Comparison of ENCODE assay signal across 8 mouse cellular contexts in genomic region chr19:58859357-58859756, GRCm38 (mm10).
DNase-seq lines count a peak whose midpoint lies in the region; ATAC-seq and TF ChIP-seq lines count a peak whose summit lies in the region.

No protein-coding gene starts in this region.

- peak overlapping the region; percentile 79 for H3K4me2 ChIP-seq in hindbrain, postnatal 0 days (ENCODE audit: low read depth, low read length)

- no peak for TF ChIP-seq CTCF in lung, adult 2 months (IDR thresholded peaks at IDR 0.05; ENCODE audit: insufficient read depth, low read length)
- TF ChIP-seq CTCF in hindbrain, postnatal 0 days (IDR thresholded peaks at IDR 0.05; ENCODE audit: low read depth) = no peak
- TF ChIP-seq CTCF in olfactory bulb, adult 2 months (IDR thresholded peaks at IDR 0.05; ENCODE audit: insufficient read depth, low read depth, low read length) = no peak

- H3K36me3 ChIP-seq in hindbrain, postnatal 0 days (ENCODE audit: insufficient read depth, low read length) = no peaks in the 10 kb centered on the region

- no peaks in the 10 kb centered on the region for H3K27me3 ChIP-seq in hindbrain, postnatal 0 days (ENCODE audit: insufficient read depth, low read length)

- TF ChIP-seq POLR2A in lung, adult 2 months (IDR thresholded peaks at IDR 0.05; ENCODE audit: borderline replicate concordance, extremely low read depth, low read depth, low read length) = no peak
- no peak for TF ChIP-seq POLR2A in olfactory bulb, adult 2 months (IDR thresholded peaks at IDR 0.05; ENCODE audit: insufficient read depth, low read depth, low read length)

- peak overlapping the region; percentile 60 for H3K9ac ChIP-seq in hindbrain, postnatal 0 days (replicated peaks; ENCODE audit: low read length)

- peak; percentile 40 for DNase-seq in adrenal gland, postnatal 14 days
- DNase-seq in adrenal gland, adult 8-10 months = no peak
- no peak for DNase-seq in lung, adult 2 months
- no peak for DNase-seq in lung, postnatal 4 days
- peak; percentile 18 for DNase-seq in hindbrain, postnatal 0 days (ENCODE audit: low spot score)
- no peak for DNase-seq in testis, postnatal 14 days (ENCODE audit: low spot score)

- no peak for ATAC-seq in hindbrain, postnatal 0 days
- no peak for ATAC-seq in monocyte, adult 5-6 weeks (replicated peaks; ENCODE audit: insufficient number of reproducible peaks, low FRiP score, low TSS enrichment, poor library complexity, severe bottlenecking)

- peaks cover 6% of the 10 kb centered on the region for H3K4me1 ChIP-seq in lung, adult 2 months (ENCODE audit: control insufficient read depth, insufficient read depth, low read length)
- no peaks in the 10 kb centered on the region for H3K4me1 ChIP-seq in hindbrain, postnatal 0 days (ENCODE audit: insufficient read depth, low read length)
- peaks cover 21% of the 10 kb centered on the region for H3K4me1 ChIP-seq in olfactory bulb, adult 2 months (ENCODE audit: control insufficient read depth, insufficient read depth, low read length)

- H3K27ac ChIP-seq in hindbrain, postnatal 0 days = peak overlapping the region; percentile 74
- no peak overlapping the region for H3K27ac ChIP-seq in olfactory bulb, adult 2 months (ENCODE audit: insufficient read depth, low read depth, low read length)

- no peaks in the 10 kb centered on the region for H3K9me3 ChIP-seq in hindbrain, postnatal 0 days (ENCODE audit: low read length)

- 38% methylated on average over 6 of the region's 6 CpGs for WGBS in lung, adult 2 months
- 11% methylated on average over 6 of the region's 6 CpGs for WGBS in hindbrain, postnatal 0 days
- 29% methylated on average over 6 of the region's 6 CpGs for WGBS in olfactory bulb, adult 2 months

- H3K4me3 ChIP-seq in lung, adult 2 months (replicated peaks; ENCODE audit: extremely low read depth, low read depth, low read length) = peak overlapping the region; percentile 72
- peak overlapping the region; percentile 55 for H3K4me3 ChIP-seq in hindbrain, postnatal 0 days (ENCODE audit: low read length)
- peak overlapping the region; percentile 59; the same call in 1 of the 2 replicates for H3K4me3 ChIP-seq in olfactory bulb, adult 2 months (ENCODE audit: insufficient read depth, low read depth, low read length)

Comparison
In these comparisons a context has a peak if more than half of its experiments do, and no peak if none do; other contexts are left out.
1. DNase-seq: peak in adrenal gland, postnatal 14 days (single experiment) and hindbrain, postnatal 0 days (single experiment); none in adrenal gland, adult 8-10 months (single experiment), lung, adult 2 months (single experiment), lung, postnatal 4 days (0 of 2) and testis, postnatal 14 days (single experiment).
2. Peak in every context shown above with its lines, with median percentiles within 50 percentile points of each other: H3K4me3 ChIP-seq.